Mouse (Mus musculus): ENCODE data around the gene Gm9936. TPM values are rescaled to one million over a fixed set of nuclear protein-coding genes. Genes with fewer than 3 reads are reported as not detected.
"Not testable (repeated sequence)": the region's sequence is repeated elsewhere in the genome, so short reads cannot be mapped to it uniquely, and the experiment has no call there.

Gene Gm9936
- polyA plus RNA-seq, 1 experiment: 0.23 TPM

DNA sequence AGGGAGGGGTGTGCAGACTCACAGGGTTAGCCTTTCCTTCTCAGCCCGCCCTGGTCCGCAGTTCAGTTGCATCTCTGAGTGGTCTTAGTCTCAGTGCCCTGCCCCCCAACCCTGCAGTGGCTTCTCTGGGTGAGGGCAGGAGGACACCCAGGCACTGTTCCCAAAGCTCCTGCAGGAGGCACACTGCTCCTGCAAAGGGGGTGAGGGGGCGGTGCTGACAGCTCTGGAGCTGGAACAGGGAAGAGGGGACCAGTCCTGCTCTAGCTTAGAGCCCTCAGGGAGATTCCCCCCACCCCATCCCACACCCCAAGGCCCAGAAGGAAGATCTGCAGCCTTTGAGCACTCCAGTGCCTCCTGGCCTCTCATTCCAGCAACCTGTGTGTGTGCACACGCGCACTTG lies 15.8 kb downstream of the Gm9936 start:
- Histone ChIP-seq H3K4me1 (ENCODE audit: control insufficient read depth, insufficient read depth, low read length) (no peaks in the 10 kb centered on the region), H3K27ac (ENCODE audit: insufficient read depth, low read length) (no peak overlapping the region), H3K4me3 (ENCODE audit: insufficient read depth, low read length) (no peak overlapping the region)
- TF ChIP-seq CTCF (IDR thresholded peaks at IDR 0.05; ENCODE audit: borderline replicate concordance, insufficient read depth, low read length): no peak
- no peak for TF ChIP-seq POLR2A (IDR thresholded peaks at IDR 0.05; ENCODE audit: low read depth, low read length)

- not testable (repeated sequence) for H3K4me1 ChIP-seq (ENCODE audit: control insufficient read depth, insufficient read depth, low read length); H3K4me3 ChIP-seq (ENCODE audit: insufficient read depth, low read length); H3K27ac ChIP-seq (ENCODE audit: insufficient read depth, low read length)
Observed at GRCm38 (mm10) chr5:114842155-114842554, 16.3 kb downstream of the Gm9936 start.

DNA sequence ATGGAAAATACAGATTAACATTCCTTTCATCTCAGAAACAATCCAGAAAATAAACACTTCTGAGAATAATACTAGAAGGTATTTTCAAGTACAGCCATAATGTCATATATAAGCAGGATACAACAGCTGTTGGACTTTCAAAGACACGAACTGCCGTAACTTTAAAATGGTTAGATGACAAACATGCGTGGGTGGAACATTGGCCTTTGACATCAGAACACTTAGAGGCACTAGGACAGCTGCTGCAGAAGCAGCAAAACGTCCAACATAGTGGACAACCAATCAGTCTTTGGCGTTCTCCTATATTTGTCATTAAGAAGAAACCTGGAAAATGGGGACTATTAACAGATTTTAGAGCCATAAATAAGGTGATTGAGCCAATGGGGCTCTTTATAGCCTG lies 18.0 kb downstream of the Gm9936 start:
- not testable (repeated sequence) for H3K4me3 ChIP-seq (ENCODE audit: insufficient read depth, low read length); H3K27ac ChIP-seq (ENCODE audit: insufficient read depth, low read length); H3K4me1 ChIP-seq (ENCODE audit: control insufficient read depth, insufficient read depth, low read length)

DNA sequence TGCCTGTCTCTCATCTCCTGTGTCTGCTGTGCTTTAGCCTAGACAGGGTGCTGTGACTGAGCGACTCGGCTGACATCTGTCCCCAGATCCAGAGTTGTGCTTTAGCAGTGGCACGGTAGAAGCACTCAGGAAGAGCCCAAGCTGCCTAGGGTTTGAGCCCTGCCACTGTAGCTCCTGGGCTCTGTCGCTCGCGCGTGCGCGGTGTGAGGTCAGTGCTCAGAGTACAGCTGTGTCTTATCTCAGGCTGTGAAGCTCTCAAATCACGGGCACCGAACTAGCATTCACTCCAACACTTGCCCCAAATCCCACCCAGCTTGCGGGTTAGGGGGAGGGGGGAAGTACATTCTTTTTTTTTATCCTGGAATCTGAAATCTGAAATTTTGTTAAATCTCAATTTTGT lies 21.6 kb downstream of the Gm9936 start:
- Histone ChIP-seq H3K4me1 (ENCODE audit: control insufficient read depth, insufficient read depth, low read length) (no peaks in the 10 kb centered on the region), H3K27ac (ENCODE audit: insufficient read depth, low read length) (no peak overlapping the region), H3K4me3 (ENCODE audit: insufficient read depth, low read length) (no peak overlapping the region)
- no peak for TF ChIP-seq POLR2A (IDR thresholded peaks at IDR 0.05; ENCODE audit: low read depth, low read length)
- no peak for TF ChIP-seq CTCF (IDR thresholded peaks at IDR 0.05; ENCODE audit: borderline replicate concordance, insufficient read depth, low read length)

- H3K4me3 ChIP-seq (ENCODE audit: insufficient read depth, low read length): no peak overlapping the region
Observed at GRCm38 (mm10) chr5:114829740-114830139, 28.7 kb downstream of the Gm9936 start.

GRCm38 (mm10) chr5:114827427-114827826 lies 31.1 kb downstream of the Gm9936 start:
- no peaks in the 10 kb centered on the region for H3K4me1 ChIP-seq (ENCODE audit: control insufficient read depth, insufficient read depth, low read length)
- H3K4me3 ChIP-seq (ENCODE audit: insufficient read depth, low read length): no peak overlapping the region
- no peak overlapping the region for H3K27ac ChIP-seq (ENCODE audit: insufficient read depth, low read length)
- no peak for TF ChIP-seq CTCF (IDR thresholded peaks at IDR 0.05; ENCODE audit: borderline replicate concordance, insufficient read depth, low read length)
- no peak for TF ChIP-seq POLR2A (IDR thresholded peaks at IDR 0.05; ENCODE audit: low read depth, low read length)

More at GRCm38 (mm10) chr5:114829740-114830139, 28.7 kb downstream of the Gm9936 start:
- Histone ChIP-seq H3K27ac (ENCODE audit: insufficient read depth, low read length) (no peak overlapping the region), H3K4me1 (ENCODE audit: control insufficient read depth, insufficient read depth, low read length) (no peaks in the 10 kb centered on the region)
- no peak for TF ChIP-seq CTCF (IDR thresholded peaks at IDR 0.05; ENCODE audit: borderline replicate concordance, insufficient read depth, low read length)
- TF ChIP-seq POLR2A (IDR thresholded peaks at IDR 0.05; ENCODE audit: low read depth, low read length): no peak

- no peak overlapping the region for H3K27ac ChIP-seq (ENCODE audit: insufficient read depth, low read length)
- no peaks in the 10 kb centered on the region for H3K4me1 ChIP-seq (ENCODE audit: control insufficient read depth, insufficient read depth, low read length)
- peak overlapping the region; percentile 17 for H3K4me3 ChIP-seq (ENCODE audit: insufficient read depth, low read length)
- TF ChIP-seq CTCF (IDR thresholded peaks at IDR 0.05; ENCODE audit: borderline replicate concordance, insufficient read depth, low read length) (no peak), POLR2A (IDR thresholded peaks at IDR 0.05; ENCODE audit: low read depth, low read length) (peak; percentile 50; the same call in 1 of the 2 replicates)
Observed at GRCm38 (mm10) chr5:114825978-114826691, 32.3 kb downstream of the Gm9936 start.

- Histone ChIP-seq H3K4me1 (ENCODE audit: control insufficient read depth, insufficient read depth, low read length) (no peaks in the 10 kb centered on the region), H3K27ac (ENCODE audit: insufficient read depth, low read length) (no peak overlapping the region), H3K4me3 (ENCODE audit: insufficient read depth, low read length) (no peak overlapping the region)
- TF ChIP-seq CTCF (IDR thresholded peaks at IDR 0.05; ENCODE audit: borderline replicate concordance, insufficient read depth, low read length) (peak; percentile 62; the same call in 1 of the 2 replicates), POLR2A (IDR thresholded peaks at IDR 0.05; ENCODE audit: low read depth, low read length) (no peak)
Observed at GRCm38 (mm10) chr5:114824197-114824596, 34.3 kb downstream of the Gm9936 start.

- H3K4me1 ChIP-seq (ENCODE audit: control insufficient read depth, insufficient read depth, low read length): no peaks in the 10 kb centered on the region
- H3K27ac ChIP-seq (ENCODE audit: insufficient read depth, low read length): no peak within 1 kb of the TSS
- TF ChIP-seq CTCF (IDR thresholded peaks at IDR 0.05; ENCODE audit: borderline replicate concordance, insufficient read depth, low read length) (no peak), POLR2A (IDR thresholded peaks at IDR 0.05; ENCODE audit: low read depth, low read length) (peak; percentile 89)
- H3K4me3 ChIP-seq (ENCODE audit: insufficient read depth, low read length): peak within 1 kb of the TSS; percentile 64
Observed at GRCm38 (mm10) chr5:114822796-114823688, 35.4 kb downstream of the Gm9936 start, which contains the start of gene 1500011B03Rik. Gene 1500011B03Rik (minus strand): TSS chr5:114823468.

DNA sequence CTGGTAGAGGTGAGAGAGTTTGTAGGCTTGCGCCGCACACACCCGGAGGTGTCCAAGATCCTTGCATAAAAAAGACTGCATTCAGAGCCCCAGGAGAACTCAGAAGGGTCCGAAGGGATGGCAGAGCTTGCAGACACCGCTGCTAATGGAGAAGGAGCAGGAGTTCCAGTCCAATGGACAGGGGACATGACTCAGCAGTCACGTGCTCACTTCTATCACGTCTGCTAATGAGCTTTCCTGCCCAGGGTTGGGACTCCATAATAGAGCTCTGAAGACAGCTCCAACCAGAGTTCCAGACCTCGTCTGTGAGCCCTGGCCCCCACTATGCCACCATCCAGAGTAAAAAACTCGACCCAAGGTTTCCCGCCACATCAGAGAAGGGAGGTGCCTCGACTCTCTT lies 40.4 kb downstream of the Gm9936 start:
- TF ChIP-seq CTCF (IDR thresholded peaks at IDR 0.05; ENCODE audit: borderline replicate concordance, insufficient read depth, low read length) (no peak), POLR2A (IDR thresholded peaks at IDR 0.05; ENCODE audit: low read depth, low read length) (no peak)
- Histone ChIP-seq H3K4me1 (ENCODE audit: control insufficient read depth, insufficient read depth, low read length) (no peaks in the 10 kb centered on the region), H3K27ac (ENCODE audit: insufficient read depth, low read length) (no peak overlapping the region), H3K4me3 (ENCODE audit: insufficient read depth, low read length) (no peak overlapping the region)

Data from embryonic fibroblast, embryonic 13.5 days (primary cell).